Mouse (Mus musculus) heart, adult 2 months (tissue): Measurements from ENCODE around the gene Zfp750.

Experiments
- CTCF ChIP-seq: fragments of 200-600 bp; IDR thresholded peaks from 2 replicates; pipeline ENCODE4 v1.8.1; 2022; ENCODE audit warnings: antibody characterized with exemption, mild to moderate bottlenecking, moderate library complexity
- EP300 ChIP-seq: fragments of 200-500 bp; IDR thresholded peaks from 2 replicates; pipeline ENCODE4 v1.6.1; 2011; ENCODE audit warnings: low read depth, low read length, control low read depth; ENCODE audit not compliant: insufficient read depth
- POLR2A ChIP-seq: fragments of 200-500 bp; IDR thresholded peaks from 2 replicates; pipeline ENCODE4 v1.6.1; 2011; ENCODE audit warnings: mild to moderate bottlenecking, low read depth, low read length, control low read depth; ENCODE audit not compliant: insufficient read depth

DNA sequence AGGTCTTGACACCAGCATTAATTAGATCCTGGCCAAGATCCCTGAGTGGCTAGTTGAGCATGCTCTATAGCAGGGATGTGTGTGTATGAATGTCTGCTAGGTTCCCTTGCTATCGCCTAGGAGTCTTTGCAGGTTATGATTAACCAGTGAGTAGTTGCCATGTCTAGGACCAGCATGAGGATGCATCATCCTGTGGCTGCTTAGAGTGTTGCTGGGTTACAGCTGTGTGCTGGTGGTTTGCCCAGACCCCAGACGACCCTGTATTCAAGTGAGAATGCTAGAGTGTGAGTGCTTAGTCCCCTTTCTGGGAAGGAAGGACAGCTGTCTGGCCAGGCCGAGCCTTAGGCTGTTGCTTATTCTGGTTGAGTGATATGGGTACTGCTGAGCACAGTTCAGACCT lies 39.4 kb upstream of the Zfp750 start:
- TF ChIP-seq CTCF (no peak), POLR2A (no peak), EP300 (no peak)
